In the genomic region with DNA sequence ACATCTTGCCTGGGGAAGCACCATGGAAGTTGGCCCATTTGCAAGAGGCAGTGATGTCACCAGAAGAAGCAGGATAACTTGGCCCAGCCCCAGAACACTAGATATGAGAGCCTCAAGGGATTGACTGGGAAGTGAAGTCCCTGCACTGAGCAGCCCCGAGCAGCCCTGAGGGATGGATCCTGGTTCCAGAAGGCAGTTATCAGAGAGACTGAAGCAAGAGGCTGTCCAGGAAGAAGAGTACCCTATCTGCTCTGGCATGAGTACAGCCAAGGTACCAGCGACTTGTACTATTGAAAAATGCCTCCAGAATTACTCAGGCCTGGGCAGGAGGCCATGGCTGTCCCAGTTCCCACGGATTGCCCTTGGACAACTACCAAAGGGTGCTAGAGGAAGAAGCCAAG, we compare ENCODE assay signal across 12 mouse cellular contexts. TPM values are rescaled to one million over a fixed set of nuclear protein-coding genes. Genes with fewer than 3 reads are reported as not detected.
DNase-seq lines count a peak whose midpoint lies in the region; ATAC-seq and TF ChIP-seq lines count a peak whose summit lies in the region.
"Had no signal": no experiment of that assay in that cellular context is flagged by ENCODE, and none has a peak within 500 bp of the region (broad histone marks: within the 10 kb centered on the region; RNA-seq: fewer than 3 reads in every experiment).

No protein-coding gene starts in this region.

- no peaks in the 10 kb centered on the region for H3K27me3 ChIP-seq in kidney, adult 2 months (replicated peaks; ENCODE audit: control insufficient read depth, insufficient read depth, low read length)
- H3K27me3 ChIP-seq in kidney, embryonic 15.5 days: no peaks in the 10 kb centered on the region
- H3K27me3 ChIP-seq: stomach, embryonic 15.5 days had no signal

- no peak for TF ChIP-seq POLR2A in kidney, adult 2 months (IDR thresholded peaks at IDR 0.05; ENCODE audit: low read depth, low read length)

- H3K36me3 ChIP-seq in kidney, adult 2 months (ENCODE audit: control insufficient read depth, insufficient read depth, low read length): no peaks in the 10 kb centered on the region
- no peaks in the 10 kb centered on the region for H3K36me3 ChIP-seq in kidney, embryonic 15.5 days
- H3K36me3 ChIP-seq: limb, embryonic 10.5 days; stomach, embryonic 15.5 days had no signal

- no peak overlapping the region for H3K9ac ChIP-seq in kidney, embryonic 15.5 days
- H3K9ac ChIP-seq: stomach, embryonic 15.5 days had no signal

- WGBS in kidney, adult 2 months: 54% methylated on average over 3 of the region's 3 CpGs
- WGBS in kidney, embryonic 15.5 days: 73% methylated on average over 3 of the region's 3 CpGs

- no peaks in the 10 kb centered on the region for H3K4me1 ChIP-seq in kidney, adult 2 months (ENCODE audit: control insufficient read depth, insufficient read depth, low read length)
- H3K4me1 ChIP-seq in kidney, embryonic 15.5 days: no peaks in the 10 kb centered on the region
- H3K4me1 ChIP-seq: stomach, embryonic 15.5 days had no signal

- no peak overlapping the region for H3K27ac ChIP-seq in kidney, adult 2 months (ENCODE audit: insufficient read depth, low read depth, low read length)
- no peak overlapping the region for H3K27ac ChIP-seq in kidney, embryonic 15.5 days
- H3K27ac ChIP-seq: limb, embryonic 10.5 days; stomach, embryonic 15.5 days had no signal

- no peak overlapping the region for H3K4me2 ChIP-seq in kidney, embryonic 15.5 days
- H3K4me2 ChIP-seq: stomach, embryonic 15.5 days had no signal

- no peak overlapping the region for H3K4me3 ChIP-seq in kidney, adult 2 months (ENCODE audit: insufficient read depth, low read depth, low read length)
- no peak overlapping the region for H3K4me3 ChIP-seq in kidney, embryonic 15.5 days (replicated peaks)
- H3K4me3 ChIP-seq: limb, embryonic 10.5 days; stomach, embryonic 15.5 days had no signal

- no peaks in the 10 kb centered on the region for H3K9me3 ChIP-seq in kidney, embryonic 15.5 days (replicated peaks)
- H3K9me3 ChIP-seq: limb, embryonic 10.5 days; stomach, embryonic 15.5 days had no signal

- no peak for TF ChIP-seq CTCF in kidney, adult 2 months (conservative IDR thresholded peaks at IDR 0.05; ENCODE audit: insufficient read depth, insufficient read length, low read depth, low read length)

- no peak for ATAC-seq in kidney, embryonic 15.5 days (replicated peaks; ENCODE audit: low FRiP score)

- DNase-seq in kidney, adult 2 months: peak; percentile 4
- DNase-seq in adrenal gland, adult 2 months: peak; percentile 73
- peak; percentile 10 for DNase-seq in gastrocnemius, postnatal 25 days
- peak; percentile 69 for DNase-seq in lung, postnatal 10 days
- no peak for DNase-seq in left cerebral cortex, adult 9 months (ENCODE audit: low spot score in 2 of 2)
- DNase-seq in embryo, embryonic 9.5 days (ENCODE audit: extremely low spot score): no peak
- no peak for DNase-seq in layer of hippocampus, adult 11-12 months (ENCODE audit: low spot score)
- DNase-seq: kidney, adult 9 months had no signal

RNA-seq across cellular contexts. Expression of gene Gria1, which starts 11.6 kb away (rescaled TPM):
- 0.10 and 0.17 TPM in 2 replicates for polyA plus RNA-seq in kidney, adult 2 months (2012; rRNA removed)
- 0.76 and 2.0 TPM in 2 replicates for polyA plus RNA-seq in kidney, embryonic 15.5 days (2015; fragmentation: Nextera tagmentation; extraction: Ambion mirVana)
- under 1 TPM; 0.24 to 0.32 TPM for total RNA-seq in adrenal gland, adult 2 months (2021)
- polyA plus RNA-seq in adrenal gland, adult 2 months (2012; rRNA removed): 0.03 and 0.04 TPM in 2 replicates
- under 1 TPM; 0.05 to 0.69 TPM for total RNA-seq in gastrocnemius, postnatal 25 days (2021)
- total RNA-seq: neutrophil, adult 5-6 weeks had no signal

Comparison
In these comparisons a context has a peak if more than half of its experiments do, and no peak if none do; other contexts are left out.
1. DNase-seq: peak in kidney, adult 2 months (single experiment), adrenal gland, adult 2 months (single experiment), gastrocnemius, postnatal 25 days (single experiment) and lung, postnatal 10 days (single experiment); none in left cerebral cortex, adult 9 months (0 of 2), embryo, embryonic 9.5 days (single experiment) and layer of hippocampus, adult 11-12 months (single experiment).